Mouse (Mus musculus) megakaryocyte-erythroid progenitor cell, adult 5-6 weeks (primary cell): ENCODE measurements around the gene Snrpf. TPM values are rescaled to one million over a fixed set of nuclear protein-coding genes. Genes with fewer than 3 reads are reported as not detected.

Experiments
- ATAC-seq: replicated peaks from 2 replicates; pipeline ENCODE4 v1.8.0; 2016; ENCODE audit warnings: mild to moderate bottlenecking, inconsistent platforms; ENCODE audit not compliant: severe bottlenecking, poor library complexity, low FRiP score, low TSS enrichment
- total RNA-seq, 2 experiments: library from RNA; stranded (forward) in 1 of 2; stranded (reverse) in 1 of 2; fragments of 200-1000, 215-1000 nt in 1 of 2; fragments of >200 nt in 1 of 2; fragmentation: Nextera tagmentation in 1 of 2; gene quantifications; 2 replicates each; pipeline ENCODE4 v1.2.3; 2014 to 2017

The Snrpf gene
- total RNA-seq (2014; fragmentation: Nextera tagmentation) (264 and 276 TPM in 2 replicates), total RNA-seq (2017) (328 and 443 TPM in 2 replicates)

- peak; percentile 79 for ATAC-seq
Measured at GRCm38 (mm10) chr10:93589281-93589848, at the start of gene Snrpf. Gene Snrpf, minus strand, starts transcription at chr10:93589706.

- ATAC-seq = no peak
Measured at GRCm38 (mm10) chr10:93635941-93636340, 46.4 kb upstream of the Snrpf start.

GRCm38 (mm10) chr10:93633971-93634370, 44.5 kb upstream of the Snrpf start:
- ATAC-seq = no peak

- no peak for ATAC-seq
Measured at GRCm38 (mm10) chr10:93633563-93633962, 44.1 kb upstream of the Snrpf start.

- ATAC-seq = no peak; the same call in 1 of the 2 replicates
Measured at GRCm38 (mm10) chr10:93632086-93632485, 42.6 kb upstream of the Snrpf start.

- no peak for ATAC-seq
Measured at GRCm38 (mm10) chr10:93630310-93630709, 40.8 kb upstream of the Snrpf start.

- ATAC-seq = no peak
Measured at GRCm38 (mm10) chr10:93624151-93624550, 34.6 kb upstream of the Snrpf start.

GRCm38 (mm10) chr10:93623725-93624124, 34.2 kb upstream of the Snrpf start:
- ATAC-seq = no peak

- no peak for ATAC-seq
Measured at GRCm38 (mm10) chr10:93620438-93621179, 31.1 kb upstream of the Snrpf start.

- no peak for ATAC-seq
Measured at GRCm38 (mm10) chr10:93614850-93615249, 25.3 kb upstream of the Snrpf start.

GRCm38 (mm10) chr10:93611419-93612007, 22.0 kb upstream of the Snrpf start:
- peak; percentile 80 for ATAC-seq

GRCm38 (mm10) chr10:93610896-93611295, 21.4 kb upstream of the Snrpf start:
- ATAC-seq = no peak

GRCm38 (mm10) chr10:93609236-93609635, 19.7 kb upstream of the Snrpf start:
- no peak for ATAC-seq

GRCm38 (mm10) chr10:93608051-93608450, 18.5 kb upstream of the Snrpf start:
- no peak for ATAC-seq

- ATAC-seq = no peak
Measured at GRCm38 (mm10) chr10:93606326-93606725, 16.8 kb upstream of the Snrpf start.

- ATAC-seq = no peak
Measured at GRCm38 (mm10) chr10:93603256-93603655, 13.8 kb upstream of the Snrpf start.

- ATAC-seq = no peak
Measured at GRCm38 (mm10) chr10:93602309-93602708, 12.8 kb upstream of the Snrpf start.

- no peak for ATAC-seq
Measured at GRCm38 (mm10) chr10:93596641-93597040, 7.1 kb upstream of the Snrpf start.

GRCm38 (mm10) chr10:93595831-93596230, 6.3 kb upstream of the Snrpf start:
- no peak for ATAC-seq

- ATAC-seq = peak; percentile 84
Measured at GRCm38 (mm10) chr10:93594022-93594482, 4.5 kb upstream of the Snrpf start.

- 0 out of 2 replicates have a peak, but pooled peaks have one; percentile 42 for ATAC-seq
Measured at GRCm38 (mm10) chr10:93592456-93592855, 3.0 kb upstream of the Snrpf start.
